Comparison of ENCODE assay signal across 17 mouse cellular contexts in the genomic region with DNA sequence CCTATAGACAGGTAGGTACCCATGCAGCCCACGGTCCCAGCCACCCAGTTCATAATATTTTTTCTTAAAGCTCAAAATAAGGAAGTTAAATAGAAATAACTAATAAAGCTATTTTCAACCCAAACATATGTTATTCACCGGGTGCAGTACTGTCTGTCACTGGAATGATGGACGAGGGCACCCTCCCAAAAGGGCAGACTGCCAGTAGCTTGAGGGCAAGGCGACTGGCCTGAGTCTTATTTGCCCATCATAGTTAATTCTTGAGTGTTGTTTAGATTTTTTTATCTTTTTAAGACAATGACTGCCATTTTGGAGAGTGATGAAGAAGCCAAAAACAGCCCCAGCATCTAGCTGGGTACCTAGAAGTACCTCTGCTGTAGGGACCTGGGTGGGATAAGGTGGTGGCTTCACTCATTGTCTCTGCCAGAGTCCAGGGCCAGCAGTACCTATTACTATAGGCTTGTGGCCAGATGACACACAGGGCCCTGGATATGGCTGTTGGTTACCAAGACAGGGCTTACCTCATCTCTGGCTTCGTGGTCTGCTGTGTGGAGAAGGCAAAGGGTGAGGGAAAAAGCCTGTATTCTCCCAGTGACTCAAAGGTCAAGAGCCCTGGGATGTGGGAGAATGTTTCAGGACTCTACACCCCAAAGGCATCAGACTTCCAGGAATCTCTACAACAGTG. TPM values are rescaled to one million over a fixed set of nuclear protein-coding genes. Genes with fewer than 3 reads are reported as not detected.
DNase-seq lines count a peak whose midpoint lies in the region; ATAC-seq lines count a peak whose summit lies in the region.
"Had no signal": no experiment of that assay in that cellular context is flagged by ENCODE, and none has a peak within 500 bp of the region (broad histone marks: within the 10 kb centered on the region; RNA-seq: fewer than 3 reads in every experiment).

No protein-coding gene starts in this region.

- H3K9ac ChIP-seq in kidney, embryonic 15.5 days = no peak overlapping the region
- H3K9ac ChIP-seq in forebrain, embryonic 16.5 days (replicated peaks; ENCODE audit: low read depth, low read length) = no peak overlapping the region
- H3K9ac ChIP-seq: forebrain, embryonic 15.5 days; intestine, embryonic 15.5 days had no signal

- H3K9me3 ChIP-seq in kidney, embryonic 15.5 days (replicated peaks) = no peaks in the 10 kb centered on the region
- no peaks in the 10 kb centered on the region for H3K9me3 ChIP-seq in forebrain, embryonic 16.5 days (ENCODE audit: control insufficient read depth, low read length)
- H3K9me3 ChIP-seq: forebrain, embryonic 15.5 days; intestine, embryonic 15.5 days had no signal

- H3K27ac ChIP-seq in kidney, embryonic 15.5 days = no peak overlapping the region
- H3K27ac ChIP-seq in forebrain, embryonic 16.5 days (ENCODE audit: low read length) = no peak overlapping the region
- H3K27ac ChIP-seq: forebrain, embryonic 15.5 days; intestine, embryonic 15.5 days; left cerebral cortex, adult 2 months had no signal

- peak; percentile 50 for DNase-seq in kidney, adult 9 months
- DNase-seq in adipocyte (ENCODE audit: low spot score) = peak; percentile 87
- peak; percentile 66 for DNase-seq in cerebellum, adult 11 months
- DNase-seq in kidney, postnatal 36 days = peak; percentile 50 to 70
- no peak for DNase-seq in right cerebral cortex, postnatal 36 days (ENCODE audit: low spot score in 2 of 2)
- DNase-seq: lung, postnatal 14 days; thymus, postnatal 25 days had no signal

- no peaks in the 10 kb centered on the region for H3K27me3 ChIP-seq in kidney, embryonic 15.5 days
- H3K27me3 ChIP-seq in forebrain, embryonic 16.5 days (replicated peaks; ENCODE audit: control insufficient read depth, insufficient read depth, low read length) = no peaks in the 10 kb centered on the region
- H3K27me3 ChIP-seq: forebrain, embryonic 15.5 days; intestine, embryonic 15.5 days had no signal

- no peak overlapping the region for H3K4me3 ChIP-seq in kidney, embryonic 15.5 days (replicated peaks)
- no peak overlapping the region for H3K4me3 ChIP-seq in forebrain, embryonic 16.5 days (replicated peaks; ENCODE audit: low read length)
- H3K4me3 ChIP-seq: forebrain, embryonic 15.5 days; intestine, embryonic 15.5 days; left cerebral cortex, adult 2 months had no signal

- H3K4me1 ChIP-seq in kidney, embryonic 15.5 days = peaks cover 4% of the 10 kb centered on the region; the same call in 1 of the 2 replicates
- peaks cover 10% of the 10 kb centered on the region for H3K4me1 ChIP-seq in forebrain, embryonic 16.5 days (replicated peaks; ENCODE audit: control insufficient read depth, insufficient read depth, low read length)

- no peak for ATAC-seq in kidney, embryonic 15.5 days (replicated peaks; ENCODE audit: low FRiP score)
- ATAC-seq in forebrain, embryonic 16.5 days = no peak
- ATAC-seq: forebrain, embryonic 15.5 days; intestine, embryonic 15.5 days had no signal

- no peaks in the 10 kb centered on the region for H3K36me3 ChIP-seq in kidney, embryonic 15.5 days
- no peaks in the 10 kb centered on the region for H3K36me3 ChIP-seq in forebrain, embryonic 16.5 days (ENCODE audit: control insufficient read depth, insufficient read depth)
- H3K36me3 ChIP-seq: forebrain, embryonic 15.5 days; intestine, embryonic 15.5 days had no signal

- H3K4me2 ChIP-seq in kidney, embryonic 15.5 days = no peak overlapping the region
- no peak overlapping the region for H3K4me2 ChIP-seq in forebrain, embryonic 16.5 days (ENCODE audit: low read length)
- H3K4me2 ChIP-seq: forebrain, embryonic 15.5 days; intestine, embryonic 15.5 days; midbrain, embryonic 11.5 days had no signal

- 74% methylated on average over 5 of the region's 5 CpGs for WGBS in kidney, embryonic 15.5 days
- WGBS in forebrain, embryonic 16.5 days = 61% methylated on average over 5 of the region's 5 CpGs

RNA-seq across cellular contexts. Expression of a gene that starts 6.2 kb away (rescaled TPM):
- not detected in 2 replicates for polyA plus RNA-seq in kidney, embryonic 15.5 days (2015; fragmentation: Nextera tagmentation; extraction: Ambion mirVana)
- polyA plus RNA-seq in forebrain, embryonic 16.5 days (2015; fragmentation: Nextera tagmentation; extraction: Ambion mirVana) = not detected in 2 replicates
- polyA plus RNA-seq: embryonic facial prominence, embryonic 14.5 days; forebrain, embryonic 15.5 days; heart, postnatal 0 days; intestine, embryonic 15.5 days; liver, adult 2 months; midbrain, embryonic 11.5 days; neural tube, embryonic 11.5 days had no signal

RNA-seq across cellular contexts. Expression of a gene that starts 31.2 kb away (rescaled TPM):
- polyA plus RNA-seq in kidney, embryonic 15.5 days (2015; fragmentation: Nextera tagmentation; extraction: Ambion mirVana) = 0.34 TPM in 1 of 2 replicates, not detected in the other
- not detected in 2 replicates for polyA plus RNA-seq in forebrain, embryonic 16.5 days (2015; fragmentation: Nextera tagmentation; extraction: Ambion mirVana)
- polyA plus RNA-seq: forebrain, embryonic 15.5 days; midbrain, embryonic 11.5 days; neural tube, embryonic 11.5 days had no signal

RNA-seq across cellular contexts. Expression of a gene that starts 33.7 kb away (rescaled TPM):
- polyA plus RNA-seq in kidney, embryonic 15.5 days (2015; fragmentation: Nextera tagmentation; extraction: Ambion mirVana) = 0.09 TPM in 1 of 2 replicates, not detected in the other
- polyA plus RNA-seq in forebrain, embryonic 16.5 days (2015; fragmentation: Nextera tagmentation; extraction: Ambion mirVana) = not detected in 2 replicates
- polyA plus RNA-seq: embryonic facial prominence, embryonic 14.5 days; forebrain, embryonic 15.5 days; heart, postnatal 0 days; intestine, embryonic 15.5 days; liver, adult 2 months; midbrain, embryonic 11.5 days; neural tube, embryonic 11.5 days had no signal

RNA-seq across cellular contexts. Expression of a gene that starts 47.8 kb away (rescaled TPM):
- polyA plus RNA-seq in kidney, embryonic 15.5 days (2015; fragmentation: Nextera tagmentation; extraction: Ambion mirVana) = 0.09 TPM in 1 of 2 replicates, not detected in the other
- polyA plus RNA-seq in forebrain, embryonic 16.5 days (2015; fragmentation: Nextera tagmentation; extraction: Ambion mirVana) = 0.16 and 0.19 TPM in 2 replicates
- polyA plus RNA-seq: forebrain, embryonic 15.5 days; heart, postnatal 0 days; intestine, embryonic 15.5 days; liver, adult 2 months; midbrain, embryonic 11.5 days; neural tube, embryonic 11.5 days had no signal

RNA-seq across cellular contexts. Expression of a gene that starts 48.9 kb away (rescaled TPM):
- polyA plus RNA-seq in kidney, embryonic 15.5 days (2015; fragmentation: Nextera tagmentation; extraction: Ambion mirVana) = 0.06 TPM in 1 of 2 replicates, not detected in the other
- not detected in 2 replicates for polyA plus RNA-seq in forebrain, embryonic 16.5 days (2015; fragmentation: Nextera tagmentation; extraction: Ambion mirVana)
- polyA plus RNA-seq: forebrain, embryonic 15.5 days; midbrain, embryonic 11.5 days; neural tube, embryonic 11.5 days had no signal

Comparison
In these comparisons a context has a peak if more than half of its experiments do, and no peak if none do; other contexts are left out.
1. DNase-seq: peak in kidney, adult 9 months (single experiment), adipocyte (single experiment), cerebellum, adult 11 months (single experiment) and kidney, postnatal 36 days (2 of 2); none in right cerebral cortex, postnatal 36 days (0 of 2).